Mouse (Mus musculus) thymus, adult 2 months (tissue): ENCODE data around the gene P2ry6.

Experiments used
- CTCF ChIP-seq: fragments of 200-500 bp; IDR thresholded peaks from 2 replicates; pipeline ENCODE4 v1.5.1; 2012; ENCODE audit warnings: mild to moderate bottlenecking, control low read depth, low read length, moderate library complexity, borderline replicate concordance; ENCODE audit not compliant: control insufficient read depth, poor library complexity, insufficient read depth; ENCODE audit errors: extremely low read depth
- POLR2A ChIP-seq: fragments of 200-500 bp; IDR thresholded peaks from 2 replicates; pipeline ENCODE4 v1.6.1; 2012; ENCODE audit warnings: mild to moderate bottlenecking, low read length, control low read depth, moderate library complexity; ENCODE audit not compliant: control insufficient read depth, poor library complexity, insufficient read depth; ENCODE audit errors: extremely low read depth

- no peak for TF ChIP-seq CTCF
- no peak for TF ChIP-seq POLR2A
Measured at GRCm38 (mm10) chr7:101012541-101012940, 38.1 kb upstream of the P2ry6 start, which contains the start of gene P2ry2.
